Mouse (Mus musculus) embryonic facial prominence, embryonic 11.5 days (tissue): ENCODE measurements around the gene Mospd3. TPM values are rescaled to one million over a fixed set of nuclear protein-coding genes. Genes with fewer than 3 reads are reported as not detected.

Experiments used
- ATAC-seq: fragments of 200-750 bp; cut with Nextera tagmentation; replicated peaks from 2 replicates; pipeline ENCODE4 v1.8.0; 2017; ENCODE audit warnings: low read depth; ENCODE audit not compliant: insufficient number of reproducible peaks, low FRiP score, low TSS enrichment
- DNase-seq: peaks from one replicate; pipeline ENCODE4 v3.0.0-alpha.2; 2015; ENCODE audit warnings: low spot score
- H3K27ac ChIP-seq: fragments of 300-500 bp; sonication (generic); replicated peaks from 2 replicates; pipeline ENCODE4 v1.5.1; 2014; ENCODE audit warnings: mild to moderate bottlenecking, low read depth, low read length, control low read depth
- H3K27me3 ChIP-seq: fragments of 300-500 bp; sonication (generic); 2 replicates; pipeline ENCODE4 v1.6.1; 2014; ENCODE audit warnings: mild to moderate bottlenecking, low read length, moderate library complexity, mixed read lengths; ENCODE audit not compliant: control insufficient read depth, insufficient read depth
- H3K36me3 ChIP-seq: fragments of 300-500 bp; sonication (generic); replicated peaks from 2 replicates; pipeline ENCODE4 v1.6.1; 2014; ENCODE audit warnings: low read depth, mild to moderate bottlenecking, low read length, moderate library complexity, mixed read lengths; ENCODE audit not compliant: control insufficient read depth, insufficient read depth
- H3K4me1 ChIP-seq: fragments of 300-500 bp; sonication (generic); 2 replicates; pipeline ENCODE4 v1.6.1; 2014; ENCODE audit warnings: low read length, mixed read lengths; ENCODE audit not compliant: control insufficient read depth, insufficient read depth
- H3K4me2 ChIP-seq: fragments of 300-500 bp; sonication (generic); 2 replicates; pipeline ENCODE4 v1.6.1; 2014; ENCODE audit warnings: low read depth, mild to moderate bottlenecking, control low read depth, low read length, moderate library complexity
- H3K4me3 ChIP-seq: fragments of 300-500 bp; sonication (generic); 2 replicates; pipeline ENCODE4 v1.5.1; 2014; ENCODE audit warnings: low read depth, low read length, control low read depth
- H3K9ac ChIP-seq: fragments of 300-500 bp; sonication (generic); replicated peaks from 2 replicates; pipeline ENCODE4 v1.6.1; 2014; ENCODE audit warnings: mild to moderate bottlenecking, control low read depth, low read length
- H3K9me3 ChIP-seq: fragments of 300-500 bp; sonication (generic); replicated peaks from 2 replicates; pipeline ENCODE4 v1.6.1; 2016; ENCODE audit warnings: mild to moderate bottlenecking, low read length, inconsistent platforms, mixed read lengths; ENCODE audit not compliant: control insufficient read depth
- WGBS: fragments of 180-500 bp; shearing (Covaris S2); extraction: QIAGEN DNeasy Blood & Tissue Kit; methylation state at CpG from one replicate; pipeline ENCODE4 v1.1.7; 2014; 5-methylcytosine and 5-hydroxymethylcytosine counted together
- polyA plus RNA-seq: library from polyadenylated mRNA; unstranded; fragments of >200 nt; fragmentation: Nextera tagmentation; extraction: Ambion mirVana; gene quantifications from 2 replicates; pipeline ENCODE4 v1.2.1, GENCODE M21; 2014

Gene Mospd3
- polyA plus RNA-seq, 1 experiment from 2014 or later = 17.4 TPM

- 50% methylated on average over 4 of the region's 4 CpGs for WGBS
- peaks cover 5% of the 10 kb centered on the region for H3K4me1 ChIP-seq
- ATAC-seq = no peak
Measured at GRCm38 (mm10) chr5:137642886-137643285, 42.0 kb upstream of the Mospd3 start.

DNA sequence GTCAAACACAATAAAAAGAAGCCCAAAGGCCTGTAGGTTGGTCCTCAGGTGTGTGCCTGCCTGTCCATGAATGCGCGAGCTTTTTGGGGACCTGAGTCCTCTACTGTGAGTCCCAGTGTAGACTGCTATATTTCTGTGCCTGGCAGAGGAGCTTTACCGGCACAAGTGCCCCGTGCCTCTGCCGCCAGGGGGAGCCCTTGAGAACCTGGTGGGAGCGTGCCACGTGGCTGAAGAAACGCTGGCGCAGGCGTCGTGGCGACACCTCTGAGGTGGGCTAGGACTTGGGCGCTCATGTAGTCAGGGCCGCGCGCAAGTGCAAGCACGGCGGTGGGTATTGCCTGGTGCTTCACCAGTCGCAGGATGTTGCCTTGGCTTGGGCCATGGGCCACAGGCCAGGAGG, 40.2 kb upstream of the Mospd3 start, which contains the start of gene Sap25:
Sap25 (plus strand) TSS at position 281 of the 400 bp plus-strand sequence.
- Histone ChIP-seq H3K9ac (no peak within 1 kb of the TSS), H3K4me3 (no peak within 1 kb of the TSS), H3K36me3 (peaks cover 22% of the 10 kb centered on the region), H3K27me3 (peaks cover 19% of the 10 kb centered on the region), H3K4me2 (no peak within 1 kb of the TSS), H3K9me3 (no peaks in the 10 kb centered on the region), H3K4me1 (peaks cover 4% of the 10 kb centered on the region), H3K27ac (no peak within 1 kb of the TSS)
- no peak for DNase-seq
- 82% methylated on average over 19 of the region's 19 CpGs for WGBS
- no peak for ATAC-seq

More at GRCm38 (mm10) chr5:137642886-137643285, 42.0 kb upstream of the Mospd3 start:
- Histone ChIP-seq H3K27me3 (peaks cover 21% of the 10 kb centered on the region), H3K9ac (no peak overlapping the region), H3K36me3 (peaks cover 14% of the 10 kb centered on the region), H3K9me3 (no peaks in the 10 kb centered on the region), H3K4me2 (no peak overlapping the region), H3K27ac (no peak overlapping the region), H3K4me3 (no peak overlapping the region)
- no peak for DNase-seq

- Histone ChIP-seq H3K9ac (no peak overlapping the region), H3K4me2 (no peak overlapping the region), H3K9me3 (no peaks in the 10 kb centered on the region), H3K4me3 (no peak overlapping the region), H3K27ac (no peak overlapping the region), H3K36me3 (peaks cover 22% of the 10 kb centered on the region), H3K27me3 (peaks cover 8% of the 10 kb centered on the region), H3K4me1 (no peaks in the 10 kb centered on the region)
- DNase-seq (no peak), ATAC-seq (no peak)
- WGBS = 80% methylated on average over 7 of the region's 7 CpGs
Measured at GRCm38 (mm10) chr5:137639472-137639871, 38.6 kb upstream of the Mospd3 start.

DNA sequence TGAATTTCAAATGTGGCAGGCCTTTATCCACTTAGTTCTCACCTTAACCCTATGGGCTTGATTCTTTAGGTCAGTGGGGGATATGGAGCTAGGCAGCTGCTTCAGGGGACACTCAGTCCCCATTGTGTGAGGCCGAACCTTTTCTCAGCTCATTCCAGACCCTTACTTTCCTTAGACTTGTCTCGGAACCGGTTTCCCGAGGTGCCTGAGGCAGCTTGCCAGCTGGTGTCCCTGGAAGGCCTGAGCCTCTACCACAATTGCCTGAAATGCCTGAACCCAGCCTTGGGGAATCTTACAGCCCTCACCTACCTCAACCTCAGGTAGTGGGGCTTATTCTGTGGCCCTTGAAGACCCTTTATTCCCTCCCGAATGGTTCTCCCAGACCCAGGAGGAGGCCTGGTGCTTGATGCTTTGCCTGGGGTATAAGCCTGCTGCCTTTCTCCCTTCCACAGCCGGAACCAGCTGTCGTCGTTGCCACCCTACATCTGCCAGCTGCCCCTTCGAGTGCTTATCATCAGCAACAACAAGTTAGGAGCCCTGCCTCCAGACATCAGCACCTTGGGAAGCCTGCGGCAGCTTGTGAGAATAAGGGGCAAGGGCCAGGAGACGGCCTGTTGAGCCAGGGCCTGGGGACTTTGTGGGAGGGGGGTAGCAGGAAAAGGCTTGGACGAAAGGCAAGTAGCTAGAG, 32.7 kb upstream of the Mospd3 start:
- ATAC-seq (no peak), DNase-seq (no peak)
- no peak overlapping the region for H3K9ac ChIP-seq
- no peak overlapping the region for H3K4me3 ChIP-seq
- 79% methylated on average over 12 of the region's 12 CpGs for WGBS
- peaks cover 11% of the 10 kb centered on the region for H3K36me3 ChIP-seq
- no peak overlapping the region; the same call in 1 of the 2 replicates for H3K27ac ChIP-seq
- H3K4me2 ChIP-seq = no peak overlapping the region
- no peaks in the 10 kb centered on the region for H3K27me3 ChIP-seq
- H3K9me3 ChIP-seq = no peaks in the 10 kb centered on the region
- peaks cover 13% of the 10 kb centered on the region for H3K4me1 ChIP-seq

GRCm38 (mm10) chr5:137631591-137631990, 30.7 kb upstream of the Mospd3 start:
- H3K9me3 ChIP-seq = no peaks in the 10 kb centered on the region
- peaks cover 13% of the 10 kb centered on the region for H3K4me1 ChIP-seq
- no peak for ATAC-seq
- no peak overlapping the region for H3K4me3 ChIP-seq
- no peak overlapping the region for H3K9ac ChIP-seq
- no peak overlapping the region for H3K4me2 ChIP-seq
- H3K36me3 ChIP-seq = peaks cover 4% of the 10 kb centered on the region
- no peaks in the 10 kb centered on the region for H3K27me3 ChIP-seq
- DNase-seq = no peak
- 62% methylated on average over 4 of the region's 4 CpGs for WGBS
- H3K27ac ChIP-seq = 0 out of 2 replicates have a peak overlapping the region, but pooled peaks have one; percentile 16

DNA sequence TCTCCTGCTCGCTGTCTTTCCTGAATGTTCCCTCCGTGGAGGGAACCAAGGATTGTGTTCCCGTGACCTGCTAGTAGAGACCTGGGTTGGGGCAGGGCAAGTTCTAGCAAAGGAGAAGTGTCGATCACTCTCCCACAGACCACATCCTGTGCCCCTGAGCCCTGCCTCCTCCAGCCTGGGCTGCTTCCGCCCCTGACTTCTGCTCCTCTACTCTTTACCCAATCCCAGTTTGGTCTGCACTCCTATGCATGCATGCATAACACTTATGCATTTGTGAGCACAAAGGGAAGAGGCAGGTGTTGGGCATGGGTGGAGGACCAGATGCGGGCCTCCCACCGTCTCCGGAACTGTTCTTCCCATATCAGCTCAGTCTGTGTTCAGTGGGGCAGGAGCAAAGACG, 30.3 kb upstream of the Mospd3 start:
- DNase-seq = no peak
- WGBS = 57% methylated on average over 9 of the region's 9 CpGs
- Histone ChIP-seq H3K27me3 (no peaks in the 10 kb centered on the region), H3K4me2 (peak overlapping the region; percentile 86), H3K9me3 (no peaks in the 10 kb centered on the region), H3K9ac (no peak overlapping the region), H3K4me1 (peaks cover 13% of the 10 kb centered on the region), H3K4me3 (peak overlapping the region; percentile 93; the same call in 1 of the 2 replicates), H3K27ac (peak overlapping the region; percentile 56; the same call in 1 of the 2 replicates), H3K36me3 (0 out of 2 replicates have a peak, but pooled peaks cover 2% of the 10 kb centered on the region)
- no peak for ATAC-seq

DNA sequence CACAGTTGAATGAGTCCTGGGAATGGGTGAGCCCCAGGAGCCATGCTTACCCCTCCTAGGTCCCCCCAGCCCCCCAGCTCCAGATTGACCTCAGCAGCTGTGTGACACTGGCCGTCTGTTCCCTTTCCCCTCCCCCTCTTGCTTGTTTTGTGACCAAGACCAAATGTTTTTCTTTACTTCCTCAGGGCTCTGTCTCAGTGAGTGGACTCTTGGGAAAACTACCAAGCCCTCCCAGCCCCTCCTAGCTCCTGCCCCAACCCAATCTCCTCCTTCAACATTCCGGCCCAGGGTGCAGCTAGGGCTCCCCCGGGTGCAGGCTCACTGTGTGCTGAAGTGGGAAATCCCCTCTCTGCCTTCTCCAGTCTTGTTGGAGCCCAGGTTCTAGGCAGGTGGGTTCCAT, 29.7 kb upstream of the Mospd3 start:
- H3K4me3 ChIP-seq = peak overlapping the region; percentile 93; the same call in 1 of the 2 replicates
- peak overlapping the region; percentile 56; the same call in 1 of the 2 replicates for H3K27ac ChIP-seq
- ATAC-seq (no peak), DNase-seq (no peak)
- 15% methylated on average over 3 of the region's 3 CpGs for WGBS
- H3K36me3 ChIP-seq = 0 out of 2 replicates have a peak, but pooled peaks cover 2% of the 10 kb centered on the region
- H3K4me2 ChIP-seq = peak overlapping the region; percentile 86
- H3K4me1 ChIP-seq = peaks cover 13% of the 10 kb centered on the region
- H3K9me3 ChIP-seq = no peaks in the 10 kb centered on the region
- no peaks in the 10 kb centered on the region for H3K27me3 ChIP-seq
- H3K9ac ChIP-seq = peak overlapping the region; percentile 32

- H3K27ac ChIP-seq = peak overlapping the region; percentile 56; the same call in 1 of the 2 replicates
- H3K4me1 ChIP-seq = peaks cover 13% of the 10 kb centered on the region
- H3K9me3 ChIP-seq = no peaks in the 10 kb centered on the region
- H3K27me3 ChIP-seq = no peaks in the 10 kb centered on the region
- 27% methylated on average over 6 of the region's 6 CpGs for WGBS
- DNase-seq (no peak), ATAC-seq (no peak)
- peak overlapping the region; percentile 86 for H3K4me2 ChIP-seq
- 0 out of 2 replicates have a peak, but pooled peaks cover 2% of the 10 kb centered on the region for H3K36me3 ChIP-seq
- H3K9ac ChIP-seq = peak overlapping the region; percentile 81
- peak overlapping the region; percentile 93 for H3K4me3 ChIP-seq
Measured at GRCm38 (mm10) chr5:137629906-137630545, 29.2 kb upstream of the Mospd3 start.
